Mouse (Mus musculus) heart, embryonic 11.5 days (tissue): ENCODE measurements around the gene Abcf1. TPM values are rescaled to one million over a fixed set of nuclear protein-coding genes. Genes with fewer than 3 reads are reported as not detected.

Experiments
- ATAC-seq: fragments of 200-750 bp; cut with Nextera tagmentation; replicated peaks from 2 replicates; pipeline ENCODE4 v1.8.0; 2017; ENCODE audit warnings: moderate library complexity; ENCODE audit not compliant: insufficient number of reproducible peaks, low FRiP score, low TSS enrichment
- H3K27ac ChIP-seq: fragments of 300-500 bp; sonication (generic); 2 replicates; pipeline ENCODE4 v1.5.1; 2014; ENCODE audit warnings: mild to moderate bottlenecking, low read depth, low read length
- H3K27me3 ChIP-seq: fragments of 300-500 bp; sonication (generic); 2 replicates; pipeline ENCODE4 v1.6.1; 2014; ENCODE audit warnings: mild to moderate bottlenecking, low read length, mixed read lengths; ENCODE audit not compliant: control insufficient read depth, insufficient read depth
- H3K36me3 ChIP-seq: fragments of 300-500 bp; sonication (generic); 2 replicates; pipeline ENCODE4 v1.6.1; 2014; ENCODE audit warnings: mild to moderate bottlenecking, low read length, moderate library complexity, mixed read lengths; ENCODE audit not compliant: control insufficient read depth, insufficient read depth
- H3K4me1 ChIP-seq: fragments of 300-500 bp; sonication (generic); 2 replicates; pipeline ENCODE4 v1.6.1; 2014; ENCODE audit warnings: low read length; ENCODE audit not compliant: control insufficient read depth, insufficient read depth
- H3K4me2 ChIP-seq: fragments of 300-500 bp; sonication (generic); 2 replicates; pipeline ENCODE4 v1.6.1; 2014; ENCODE audit warnings: mild to moderate bottlenecking, moderate library complexity
- H3K4me3 ChIP-seq: fragments of 300-500 bp; sonication (generic); 2 replicates; pipeline ENCODE4 v1.5.1; 2014; ENCODE audit warnings: low read depth, low read length
- H3K9ac ChIP-seq: fragments of 300-500 bp; sonication (generic); 2 replicates; pipeline ENCODE4 v1.6.1; 2014; ENCODE audit warnings: mild to moderate bottlenecking, low read depth, low read length, moderate library complexity
- H3K9me3 ChIP-seq: fragments of 300-500 bp; sonication (generic); replicated peaks from 2 replicates; pipeline ENCODE4 v1.6.1; 2016; ENCODE audit warnings: low read length; ENCODE audit not compliant: control insufficient read depth
- WGBS: fragments of 180-500 bp; shearing (Covaris S2); extraction: QIAGEN DNeasy Blood & Tissue Kit; methylation state at CpG from one replicate; pipeline ENCODE4 v1.1.7; 2014; ENCODE audit not compliant: insufficient replicate concordance; 5-methylcytosine and 5-hydroxymethylcytosine counted together
- polyA plus RNA-seq: library from polyadenylated mRNA; unstranded; fragments of >200 nt; fragmentation: Nextera tagmentation; extraction: Ambion mirVana; gene quantifications from 2 replicates; pipeline ENCODE4 v1.2.1, GENCODE M21; 2014

Abcf1 gene
- polyA plus RNA-seq, 1 experiment from 2014 or later: 91.7 TPM

DNA sequence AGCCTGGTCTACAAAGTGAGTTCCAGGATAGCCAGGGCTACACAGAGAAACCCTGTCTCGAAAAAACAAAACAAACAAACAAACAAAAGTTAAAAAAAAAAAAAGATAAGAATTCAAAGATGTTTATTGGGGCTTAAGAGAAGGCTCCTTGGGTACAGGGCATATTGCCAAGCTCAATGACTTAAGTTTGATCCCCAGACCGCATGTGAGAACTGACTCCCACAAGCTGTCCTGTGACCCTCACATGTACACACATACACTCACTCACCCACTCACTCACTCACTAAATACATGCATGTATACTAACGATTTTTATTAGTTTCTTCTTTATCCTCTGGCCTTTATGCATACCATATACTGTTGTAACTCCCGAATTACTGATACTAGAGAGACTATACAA, 30.8 kb upstream of the Abcf1 start:
- ATAC-seq: no peak
- no peak overlapping the region for H3K27ac ChIP-seq

DNA sequence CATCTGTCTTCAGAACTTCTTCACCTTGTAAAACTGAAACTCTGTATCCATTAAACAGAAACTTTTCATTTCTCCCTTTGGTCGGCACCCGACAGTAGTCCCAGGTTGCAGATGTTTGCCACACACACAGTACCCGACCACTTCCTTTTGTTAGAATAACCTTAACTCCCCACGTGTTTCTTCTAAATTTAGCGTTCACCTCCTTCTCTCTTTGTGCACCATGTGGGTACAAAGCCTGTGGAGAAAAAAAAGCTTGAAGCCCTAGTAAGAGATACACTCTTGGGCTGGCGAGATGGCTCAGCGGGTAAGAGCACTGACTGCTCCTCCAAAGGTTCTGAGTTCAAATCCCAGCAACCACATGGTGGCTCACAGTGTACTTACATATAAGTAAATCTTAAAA, 29.8 kb upstream of the Abcf1 start:
- WGBS: 80% methylated on average over 7 of the region's 7 CpGs
- Histone ChIP-seq H3K4me2 (no peak overlapping the region), H3K36me3 (no peaks in the 10 kb centered on the region)

More for the DNA sequence above, 30.8 kb upstream of the Abcf1 start:
- H3K4me1 ChIP-seq: peaks cover 3% of the 10 kb centered on the region; the same call in 1 of the 2 replicates
- H3K27me3 ChIP-seq: no peaks in the 10 kb centered on the region
- 86% methylated on average over 4 of the region's 4 CpGs for WGBS
- H3K9ac ChIP-seq: no peak overlapping the region
- H3K4me3 ChIP-seq: no peak overlapping the region
- no peaks in the 10 kb centered on the region for H3K36me3 ChIP-seq
- no peak overlapping the region for H3K4me2 ChIP-seq
- H3K9me3 ChIP-seq: no peaks in the 10 kb centered on the region

DNA sequence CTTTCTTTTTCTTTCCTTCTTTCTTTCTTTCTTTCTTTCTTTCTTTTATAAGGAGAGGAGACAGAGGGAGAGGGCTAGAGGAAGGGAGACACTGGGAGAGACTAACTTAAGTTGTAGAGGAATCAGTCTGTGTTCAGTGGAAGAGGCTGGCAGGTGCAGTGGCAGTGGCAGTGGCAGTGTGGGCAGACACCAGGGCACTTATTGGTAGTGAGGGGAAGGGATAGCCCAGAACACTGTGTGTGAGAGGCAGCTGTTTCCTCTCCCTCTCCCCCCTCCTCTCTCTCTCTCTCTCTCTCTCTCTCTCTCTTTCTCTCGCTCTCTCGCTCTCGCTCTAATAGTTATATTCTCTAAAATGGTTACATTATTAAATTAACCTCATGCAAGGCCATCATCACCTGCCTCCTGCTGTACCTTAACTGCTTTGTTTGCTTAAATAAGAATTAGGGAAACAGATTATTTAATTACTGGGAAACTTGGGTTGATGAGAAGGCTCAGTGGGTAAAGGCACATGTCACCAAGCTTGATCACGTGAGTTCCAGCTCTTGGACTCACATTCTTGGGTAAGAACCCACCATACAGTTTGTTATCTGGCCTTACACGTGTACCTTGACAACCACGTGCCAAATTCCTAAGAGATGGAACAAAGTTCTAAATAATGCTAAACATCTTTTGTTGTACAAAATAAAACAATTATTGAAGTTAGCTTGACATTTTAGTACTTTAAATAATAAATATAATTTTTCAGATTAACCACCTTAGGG, 29.2 kb upstream of the Abcf1 start:
- no peaks in the 10 kb centered on the region for H3K27me3 ChIP-seq
- H3K9ac ChIP-seq: no peak overlapping the region
- WGBS: 86% methylated on average over 6 of the region's 6 CpGs
- peaks cover 3% of the 10 kb centered on the region; the same call in 1 of the 2 replicates for H3K4me1 ChIP-seq
- no peak overlapping the region for H3K4me3 ChIP-seq
- H3K9me3 ChIP-seq: no peaks in the 10 kb centered on the region
- no peak for ATAC-seq
- no peak overlapping the region for H3K27ac ChIP-seq
- H3K36me3 ChIP-seq: no peaks in the 10 kb centered on the region
- peak overlapping the region; percentile 41 for H3K4me2 ChIP-seq

More for the DNA sequence above, 29.8 kb upstream of the Abcf1 start:
- Histone ChIP-seq H3K27me3 (no peaks in the 10 kb centered on the region), H3K9ac (no peak overlapping the region), H3K9me3 (no peaks in the 10 kb centered on the region), H3K27ac (no peak overlapping the region), H3K4me1 (peaks cover 3% of the 10 kb centered on the region; the same call in 1 of the 2 replicates), H3K4me3 (no peak overlapping the region)
- no peak for ATAC-seq

- Histone ChIP-seq H3K27me3 (no peaks in the 10 kb centered on the region), H3K27ac (no peak overlapping the region), H3K4me2 (peak overlapping the region; percentile 41), H3K9me3 (no peaks in the 10 kb centered on the region), H3K4me1 (peaks cover 3% of the 10 kb centered on the region; the same call in 1 of the 2 replicates), H3K36me3 (no peaks in the 10 kb centered on the region), H3K9ac (no peak overlapping the region), H3K4me3 (0 out of 2 replicates have a peak overlapping the region, but pooled peaks have one; percentile 8)
- WGBS: 66% methylated on average over 12 of the region's 12 CpGs
- ATAC-seq: no peak
These were observed 28.4 kb upstream of the Abcf1 start for GRCm38 (mm10) chr17:35997713-35998510.

DNA sequence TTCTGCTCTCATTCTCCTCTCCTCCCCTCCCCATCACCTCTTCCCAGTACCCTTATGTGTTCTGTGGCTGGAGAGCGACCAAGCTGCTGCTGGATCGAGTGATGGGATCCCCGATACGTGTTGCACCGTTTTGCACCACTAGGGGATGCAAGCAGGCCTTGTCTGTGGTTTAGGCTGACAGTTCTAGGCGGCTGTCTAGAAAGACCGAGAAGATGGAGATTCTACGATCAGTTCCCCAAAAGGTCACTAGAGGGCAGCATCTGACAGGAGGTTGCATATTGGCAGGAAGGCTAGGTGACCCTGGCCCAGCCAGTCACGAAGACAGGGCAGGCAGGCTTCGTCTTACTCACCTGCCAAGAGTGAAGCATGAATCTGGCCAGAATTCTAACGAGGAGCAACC, 27.4 kb upstream of the Abcf1 start:
- no peak overlapping the region for H3K4me2 ChIP-seq
- H3K9ac ChIP-seq: no peak overlapping the region
- no peaks in the 10 kb centered on the region for H3K27me3 ChIP-seq
- H3K4me1 ChIP-seq: peaks cover 3% of the 10 kb centered on the region; the same call in 1 of the 2 replicates
- H3K9me3 ChIP-seq: no peaks in the 10 kb centered on the region
- 6% methylated on average over 11 of the region's 11 CpGs for WGBS
- H3K4me3 ChIP-seq: no peak overlapping the region
- ATAC-seq: peak; percentile 44; the same call in 1 of the 2 replicates
- H3K36me3 ChIP-seq: no peaks in the 10 kb centered on the region
- no peak overlapping the region for H3K27ac ChIP-seq

DNA sequence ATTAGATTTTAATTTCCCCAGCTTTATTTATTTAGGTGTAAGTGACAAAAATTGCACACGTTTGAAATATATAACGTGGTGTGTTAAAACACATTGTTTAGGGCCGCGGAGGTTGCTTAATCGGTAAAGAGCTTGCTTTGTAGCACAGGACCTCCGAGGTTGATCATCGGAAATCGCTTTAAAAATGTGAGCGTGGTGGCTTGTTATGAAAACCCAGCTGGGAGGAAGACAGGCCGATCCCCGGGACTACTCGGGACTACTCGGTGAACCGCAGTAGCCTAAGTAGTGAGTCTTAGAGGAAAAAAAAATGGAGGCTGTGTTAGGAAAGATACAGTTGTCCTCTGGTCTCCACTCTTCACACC, 25.3 kb upstream of the Abcf1 start:
- ATAC-seq: no peak
- Histone ChIP-seq H3K36me3 (no peaks in the 10 kb centered on the region), H3K4me3 (peak overlapping the region; percentile 68), H3K4me2 (peak overlapping the region; percentile 75), H3K4me1 (peaks cover 3% of the 10 kb centered on the region; the same call in 1 of the 2 replicates), H3K9me3 (no peaks in the 10 kb centered on the region), H3K27ac (no peak overlapping the region), H3K27me3 (no peaks in the 10 kb centered on the region), H3K9ac (peak overlapping the region; percentile 73)
- 1% methylated on average over 14 of the region's 14 CpGs for WGBS

GRCm38 (mm10) chr17:35994175-35994878, 24.8 kb upstream of the Abcf1 start:
- Histone ChIP-seq H3K27me3 (no peaks in the 10 kb centered on the region), H3K27ac (peak overlapping the region; percentile 22; the same call in 1 of the 2 replicates), H3K4me3 (peak overlapping the region; percentile 68), H3K9me3 (no peaks in the 10 kb centered on the region), H3K4me2 (peak overlapping the region; percentile 75), H3K36me3 (no peaks in the 10 kb centered on the region), H3K4me1 (peaks cover 3% of the 10 kb centered on the region; the same call in 1 of the 2 replicates), H3K9ac (peak overlapping the region; percentile 73)
- peak; percentile 59; the same call in 1 of the 2 replicates for ATAC-seq
- 3% methylated on average over 31 of the region's 31 CpGs for WGBS

DNA sequence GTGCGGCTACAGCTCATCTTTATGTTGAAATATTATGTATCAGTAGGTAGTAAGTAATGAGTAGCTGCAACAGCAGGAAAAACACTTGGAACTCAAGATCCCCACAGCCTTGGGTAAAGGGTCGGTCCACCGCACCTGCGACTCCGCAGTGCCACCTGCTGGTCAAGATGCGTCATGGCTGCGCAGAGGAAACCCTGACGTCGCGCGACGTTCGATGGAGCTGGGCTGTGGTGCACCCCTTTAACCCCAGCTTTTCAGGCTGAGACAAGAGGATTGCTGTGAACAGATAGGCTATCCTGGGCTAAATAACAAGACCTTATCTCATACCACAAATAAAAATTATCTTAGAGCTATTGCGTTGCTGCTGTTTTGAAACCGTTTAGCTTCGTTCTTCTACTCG, 24.1 kb upstream of the Abcf1 start:
- Histone ChIP-seq H3K9ac (no peak overlapping the region), H3K9me3 (no peaks in the 10 kb centered on the region)

More for the DNA sequence above, 24.1 kb upstream of the Abcf1 start:
- Histone ChIP-seq H3K36me3 (0 out of 2 replicates have a peak, but pooled peaks cover 2% of the 10 kb centered on the region), H3K27ac (no peak overlapping the region), H3K4me2 (peak overlapping the region; percentile 75), H3K4me1 (peaks cover 3% of the 10 kb centered on the region; the same call in 1 of the 2 replicates), H3K27me3 (no peaks in the 10 kb centered on the region), H3K4me3 (peak overlapping the region; percentile 68)
- 7% methylated on average over 17 of the region's 17 CpGs for WGBS
- ATAC-seq: peak; percentile 56
